Mouse (Mus musculus): ENCODE measurements around the gene Polh. TPM values are rescaled to one million over a fixed set of nuclear protein-coding genes. Genes with fewer than 3 reads are reported as not detected.

The Polh gene
- polyA plus RNA-seq, 1 experiment from 2014 or later = 9.0 TPM

DNA sequence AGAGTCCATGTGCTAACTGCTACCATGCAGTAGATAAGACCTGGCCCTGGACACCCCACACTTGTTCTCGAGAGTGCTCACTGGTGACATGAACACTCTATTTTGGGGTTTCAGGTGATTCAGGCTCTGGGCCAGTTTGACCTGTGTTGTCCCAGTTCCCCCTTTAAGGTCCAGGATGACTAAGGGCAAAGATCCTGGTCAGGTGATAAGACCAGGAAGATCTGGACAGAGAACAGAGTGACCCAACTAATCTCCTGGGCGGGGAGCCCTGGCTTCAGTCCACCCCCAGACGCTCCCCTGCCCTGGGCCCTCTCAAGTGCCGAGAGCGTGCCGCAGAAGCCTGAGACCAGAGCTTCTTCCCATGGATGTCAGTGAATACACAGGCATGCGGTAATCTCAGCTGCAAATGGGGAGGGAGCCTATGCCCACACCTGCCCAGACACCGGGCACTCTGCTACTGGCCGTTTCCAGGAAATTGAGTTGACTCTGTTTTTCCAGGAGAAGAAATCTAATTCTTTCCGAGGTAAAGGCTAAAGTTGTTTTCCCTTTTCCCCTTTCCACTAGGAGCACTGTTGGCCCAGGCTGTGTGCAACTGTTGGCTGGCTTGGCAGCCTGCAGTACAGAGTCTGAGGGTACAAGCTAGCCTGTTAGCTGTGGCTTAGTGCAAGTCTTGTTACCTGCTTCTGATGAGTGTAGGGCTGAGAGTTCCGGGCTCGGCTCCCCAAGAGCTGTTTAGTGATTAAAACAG lies 78.3 kb downstream of the Polh start:
- Histone ChIP-seq H3K27ac (no peak overlapping the region), H3K9ac (no peak overlapping the region), H3K4me1 (replicated peaks) (no peaks in the 10 kb centered on the region), H3K27me3 (no peaks in the 10 kb centered on the region), H3K4me3 (no peak overlapping the region), H3K9me3 (no peaks in the 10 kb centered on the region), H3K4me2 (no peak overlapping the region), H3K36me3 (peaks cover 89% of the 10 kb centered on the region)
- ATAC-seq (ENCODE audit: low FRiP score) = no peak
- 94% methylated on average over 12 of the region's 12 CpGs for whole genome bisulfite sequencing

DNA sequence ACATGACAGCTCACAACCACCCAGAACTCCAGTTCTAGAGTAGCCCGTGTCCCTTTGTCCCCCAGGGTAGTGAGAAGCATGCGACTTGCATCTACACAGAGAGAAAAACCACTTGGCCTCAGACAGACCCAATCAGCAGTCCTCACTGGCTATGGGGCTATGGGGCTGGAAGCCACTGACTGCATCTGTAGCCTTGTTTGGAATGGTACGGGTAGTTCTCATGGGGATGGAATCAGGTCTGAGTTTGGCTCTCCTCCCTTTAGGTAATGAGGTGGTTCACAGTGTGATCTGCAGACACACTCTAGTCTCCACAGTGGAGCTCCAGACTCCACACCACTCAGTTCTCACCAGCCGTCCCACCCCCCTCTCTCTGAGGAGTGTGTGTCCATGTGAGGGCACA lies 79.2 kb downstream of the Polh start:
- no peaks in the 10 kb centered on the region for H3K9me3 ChIP-seq
- H3K9ac ChIP-seq = no peak overlapping the region
- H3K27ac ChIP-seq = no peak overlapping the region
- H3K4me1 ChIP-seq (replicated peaks) = peaks cover 3% of the 10 kb centered on the region; the same call in 1 of the 2 replicates
- H3K4me2 ChIP-seq = no peak overlapping the region
- no peak for ATAC-seq (ENCODE audit: low FRiP score)
- no peaks in the 10 kb centered on the region for H3K27me3 ChIP-seq
- H3K4me3 ChIP-seq = no peak overlapping the region
- H3K36me3 ChIP-seq = peaks cover 89% of the 10 kb centered on the region
- WGBS = 89% methylated on average over 4 of the region's 4 CpGs

DNA sequence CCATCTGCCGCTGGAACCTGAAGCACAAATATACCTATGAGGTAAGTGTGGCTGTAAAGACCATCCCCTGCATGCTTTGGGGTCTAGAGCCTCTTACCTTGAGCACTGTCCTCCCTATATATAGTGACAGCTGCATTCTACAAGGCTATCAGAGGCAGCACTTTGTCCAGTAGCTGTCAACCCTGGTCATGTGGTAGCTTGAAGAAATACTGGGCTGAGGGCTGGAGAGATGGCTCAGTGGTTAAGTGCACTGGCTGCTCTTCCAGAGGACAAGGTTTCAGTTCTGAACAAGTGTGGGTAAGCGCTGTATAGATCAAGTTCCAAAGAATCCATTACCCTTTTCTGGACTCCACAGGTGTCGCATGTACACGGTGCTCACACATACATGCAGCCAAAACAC lies 79.7 kb downstream of the Polh start:
- H3K27ac ChIP-seq = no peak overlapping the region
- no peaks in the 10 kb centered on the region for H3K27me3 ChIP-seq
- 97% methylated on average over 4 of the region's 4 CpGs for WGBS
- no peak overlapping the region for H3K9ac ChIP-seq
- peaks cover 5% of the 10 kb centered on the region; the same call in 1 of the 2 replicates for H3K4me1 ChIP-seq (replicated peaks)
- no peaks in the 10 kb centered on the region for H3K9me3 ChIP-seq
- H3K4me2 ChIP-seq = no peak overlapping the region
- peaks cover 89% of the 10 kb centered on the region for H3K36me3 ChIP-seq
- ATAC-seq (ENCODE audit: low FRiP score) = no peak
- no peak overlapping the region for H3K4me3 ChIP-seq

MicroRNA genes within 50 kb of the gene (microRNA counts, 519-probe panel; counts per million panel counts)
- microRNA mmu-miR-693-3p (51.3 counts per million), microRNA mmu-miR-693-5p (51.3 counts per million)

Small RNA genes within 50 kb of the gene (microRNA-seq; reads per million reads assigned to microRNA genes)
- gene Mir693 = 0.70 reads per million

Other genes starting within 250 kb of the Polh start
- 2.8 and 4.1 TPM in 2 replicates for gene Vegfa, start 170.3 kb downstream of the Polh start, polyA plus RNA-seq (2015; fragmentation: Nextera tagmentation; extraction: Ambion mirVana)
- gene Mrps18a, start 91.7 kb downstream of the Polh start, polyA plus RNA-seq (2015; fragmentation: Nextera tagmentation; extraction: Ambion mirVana) = 147 and 149 TPM in 2 replicates
- 31.6 and 33.8 TPM in 2 replicates for gene Rsph9, start 58.4 kb downstream of the Polh start, polyA plus RNA-seq (2015; fragmentation: Nextera tagmentation; extraction: Ambion mirVana)
- gene Mad2l1bp, start 49.1 kb downstream of the Polh start, polyA plus RNA-seq (2015; fragmentation: Nextera tagmentation; extraction: Ambion mirVana) = 27.5 and 28.4 TPM in 2 replicates
- 44.9 and 47.2 TPM in 2 replicates for gene Gtpbp2, start 41.6 kb downstream of the Polh start, polyA plus RNA-seq (2015; fragmentation: Nextera tagmentation; extraction: Ambion mirVana)
- gene Xpo5, start 137 bp upstream of the Polh start, polyA plus RNA-seq (2015; fragmentation: Nextera tagmentation; extraction: Ambion mirVana) = 38.2 and 38.9 TPM in 2 replicates
- 82.7 and 85.7 TPM in 2 replicates for gene Polr1c, start 45.4 kb upstream of the Polh start, polyA plus RNA-seq (2015; fragmentation: Nextera tagmentation; extraction: Ambion mirVana)
- 87.5 and 90.8 TPM in 2 replicates for gene Yipf3, start 45.4 kb upstream of the Polh start, polyA plus RNA-seq (2015; fragmentation: Nextera tagmentation; extraction: Ambion mirVana)
- gene Lrrc73, start 50.9 kb upstream of the Polh start, polyA plus RNA-seq (2015; fragmentation: Nextera tagmentation; extraction: Ambion mirVana) = 7.3 and 9.5 TPM in 2 replicates
- 28.6 and 33.8 TPM in 2 replicates for gene Tjap1, start 80.4 kb upstream of the Polh start, polyA plus RNA-seq (2015; fragmentation: Nextera tagmentation; extraction: Ambion mirVana)
- gene Dlk2, start 94.8 kb upstream of the Polh start, polyA plus RNA-seq (2015; fragmentation: Nextera tagmentation; extraction: Ambion mirVana) = 9.5 and 11.1 TPM in 2 replicates
- gene Abcc10, start 125.7 kb upstream of the Polh start, polyA plus RNA-seq (2015; fragmentation: Nextera tagmentation; extraction: Ambion mirVana) = 8.9 and 9.9 TPM in 2 replicates
- 18.0 and 19.1 TPM in 2 replicates for gene Zfp318, start 181.1 kb upstream of the Polh start, polyA plus RNA-seq (2015; fragmentation: Nextera tagmentation; extraction: Ambion mirVana)
- gene Crip3, start 226.3 kb upstream of the Polh start, polyA plus RNA-seq (2015; fragmentation: Nextera tagmentation; extraction: Ambion mirVana) = 2.4 and 3.1 TPM in 2 replicates
- gene Slc22a7, start 235.8 kb upstream of the Polh start, polyA plus RNA-seq (2015; fragmentation: Nextera tagmentation; extraction: Ambion mirVana) = not detected in 2 replicates